Mouse (Mus musculus): ENCODE measurements around the gene Syce3. TPM values are rescaled to one million over a fixed set of nuclear protein-coding genes. Genes with fewer than 3 reads are reported as not detected.

The Syce3 gene
- polyA plus RNA-seq, 1 experiment from 2014 or later = not detected

DNA sequence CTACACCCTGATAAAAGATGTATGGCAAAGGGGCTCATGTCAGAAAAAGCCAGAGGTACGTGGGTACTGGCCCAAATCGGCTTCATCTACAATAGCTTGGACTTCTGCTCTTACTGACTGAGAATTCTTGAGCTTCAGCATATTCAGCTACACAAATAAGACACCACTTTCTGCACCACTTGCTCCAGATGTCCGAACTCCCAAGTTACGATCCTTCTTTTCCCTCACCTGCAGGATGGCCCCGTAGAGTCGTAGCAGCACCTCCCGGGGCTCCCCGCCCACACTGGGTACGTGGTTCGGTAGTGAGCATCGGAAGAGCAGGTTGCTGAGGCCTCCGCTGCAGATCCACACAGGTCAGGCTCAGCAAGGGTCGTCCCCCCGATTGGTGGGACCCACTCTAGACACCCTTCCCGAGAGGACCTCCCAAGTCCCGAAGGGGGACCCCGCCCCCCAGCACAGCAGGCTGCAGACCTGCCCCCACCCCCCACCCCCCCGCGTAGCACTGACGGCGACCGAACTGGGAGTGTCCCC, 18.6 kb upstream of the Syce3 start:
- ATAC-seq (ENCODE audit: insufficient number of reproducible peaks, insufficient read depth, low FRiP score, low read depth) = peak; percentile 56; the same call in 1 of the 2 replicates
- peak overlapping the region; percentile 57 for H3K9ac ChIP-seq (replicated peaks; ENCODE audit: low read depth, low read length)
- H3K9me3 ChIP-seq (ENCODE audit: control insufficient read depth, low read depth, low read length) = no peaks in the 10 kb centered on the region
- H3K36me3 ChIP-seq (ENCODE audit: control insufficient read depth, insufficient read depth, low read length) = peaks cover 15% of the 10 kb centered on the region
- WGBS = 5% methylated on average over 19 of the region's 22 CpGs
- peak overlapping the region; percentile 85 for H3K4me2 ChIP-seq (replicated peaks; ENCODE audit: low read depth, low read length)
- H3K27me3 ChIP-seq (ENCODE audit: control insufficient read depth, insufficient read depth, low read length) = no peaks in the 10 kb centered on the region
- H3K4me1 ChIP-seq (ENCODE audit: control insufficient read depth, insufficient read depth, low read length) = no peaks in the 10 kb centered on the region
- peak overlapping the region; percentile 78 for H3K4me3 ChIP-seq (ENCODE audit: low read depth, low read length)
- peak overlapping the region; percentile 52; the same call in 1 of the 2 replicates for H3K27ac ChIP-seq (ENCODE audit: low read length)

- H3K9me3 ChIP-seq (ENCODE audit: control insufficient read depth, low read depth, low read length) = no peaks in the 10 kb centered on the region
- no peaks in the 10 kb centered on the region for H3K27me3 ChIP-seq (ENCODE audit: control insufficient read depth, insufficient read depth, low read length)
- peaks cover 15% of the 10 kb centered on the region for H3K36me3 ChIP-seq (ENCODE audit: control insufficient read depth, insufficient read depth, low read length)
- no peak overlapping the region for H3K27ac ChIP-seq (ENCODE audit: low read length)
- peak overlapping the region; percentile 85 for H3K4me2 ChIP-seq (replicated peaks; ENCODE audit: low read depth, low read length)
- 83% methylated on average over 19 of the region's 19 CpGs for WGBS
- no peak overlapping the region for H3K9ac ChIP-seq (replicated peaks; ENCODE audit: low read depth, low read length)
- ATAC-seq (ENCODE audit: insufficient number of reproducible peaks, insufficient read depth, low FRiP score, low read depth) = no peak
- no peaks in the 10 kb centered on the region for H3K4me1 ChIP-seq (ENCODE audit: control insufficient read depth, insufficient read depth, low read length)
- peak overlapping the region; percentile 78 for H3K4me3 ChIP-seq (ENCODE audit: low read depth, low read length)
These were observed 18.0 kb upstream of the Syce3 start for GRCm38 (mm10) chr15:89428136-89428790.

GRCm38 (mm10) chr15:89426716-89427115, 16.4 kb upstream of the Syce3 start:
- no peak overlapping the region for H3K4me2 ChIP-seq (replicated peaks; ENCODE audit: low read depth, low read length)
- ATAC-seq (ENCODE audit: insufficient number of reproducible peaks, insufficient read depth, low FRiP score, low read depth) = no peak
- H3K27ac ChIP-seq (ENCODE audit: low read length) = no peak overlapping the region
- H3K4me1 ChIP-seq (ENCODE audit: control insufficient read depth, insufficient read depth, low read length) = no peaks in the 10 kb centered on the region
- peaks cover 15% of the 10 kb centered on the region for H3K36me3 ChIP-seq (ENCODE audit: control insufficient read depth, insufficient read depth, low read length)
- no peaks in the 10 kb centered on the region for H3K27me3 ChIP-seq (ENCODE audit: control insufficient read depth, insufficient read depth, low read length)
- no peak overlapping the region for H3K4me3 ChIP-seq (ENCODE audit: low read depth, low read length)
- H3K9ac ChIP-seq (replicated peaks; ENCODE audit: low read depth, low read length) = no peak overlapping the region
- WGBS = 88% methylated on average over 10 of the region's 10 CpGs
- H3K9me3 ChIP-seq (ENCODE audit: control insufficient read depth, low read depth, low read length) = no peaks in the 10 kb centered on the region

- no peak within 1 kb of the TSS for H3K4me3 ChIP-seq (ENCODE audit: low read depth, low read length)
- no peak within 1 kb of the TSS for H3K9ac ChIP-seq (replicated peaks; ENCODE audit: low read depth, low read length)
- H3K36me3 ChIP-seq (ENCODE audit: control insufficient read depth, insufficient read depth, low read length) = peaks cover 15% of the 10 kb centered on the region
- no peak within 1 kb of the TSS for H3K27ac ChIP-seq (ENCODE audit: low read length)
- no peak for ATAC-seq (ENCODE audit: insufficient number of reproducible peaks, insufficient read depth, low FRiP score, low read depth)
- 35% methylated on average over 6 of the region's 6 CpGs for WGBS
- no peaks in the 10 kb centered on the region for H3K9me3 ChIP-seq (ENCODE audit: control insufficient read depth, low read depth, low read length)
- no peaks in the 10 kb centered on the region for H3K4me1 ChIP-seq (ENCODE audit: control insufficient read depth, insufficient read depth, low read length)
- no peaks in the 10 kb centered on the region for H3K27me3 ChIP-seq (ENCODE audit: control insufficient read depth, insufficient read depth, low read length)
- H3K4me2 ChIP-seq (replicated peaks; ENCODE audit: low read depth, low read length) = no peak within 1 kb of the TSS
These were observed 15.4 kb upstream of the Syce3 start, which contains the start of gene Cpt1b for GRCm38 (mm10) chr15:89425711-89426121. Cpt1b (minus strand) TSS chr15:89425863.

DNA sequence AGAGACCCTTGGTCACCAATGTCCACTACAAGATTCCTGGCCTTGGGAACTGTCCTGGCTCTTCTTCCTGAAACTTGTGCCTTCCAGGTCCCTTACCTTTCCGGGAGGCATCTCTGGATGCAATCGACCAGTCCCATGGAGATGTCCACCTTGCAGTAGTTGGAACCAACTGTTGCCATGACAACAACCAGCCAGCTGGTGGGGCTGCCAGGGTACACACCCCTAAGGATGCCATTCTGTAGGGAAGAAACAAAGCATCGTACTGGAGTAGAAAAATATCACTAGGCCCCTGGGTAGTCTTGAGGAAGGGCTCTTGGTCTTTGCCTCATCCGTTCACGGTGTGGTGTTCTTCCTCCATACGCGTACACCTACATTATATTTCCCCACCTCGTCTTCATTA, 14.3 kb upstream of the Syce3 start:
- WGBS = 84% methylated on average over 8 of the region's 8 CpGs
- Histone ChIP-seq H3K9me3 (ENCODE audit: control insufficient read depth, low read depth, low read length) (no peaks in the 10 kb centered on the region), H3K27me3 (ENCODE audit: control insufficient read depth, insufficient read depth, low read length) (no peaks in the 10 kb centered on the region), H3K27ac (ENCODE audit: low read length) (no peak overlapping the region), H3K4me1 (ENCODE audit: control insufficient read depth, insufficient read depth, low read length) (no peaks in the 10 kb centered on the region), H3K36me3 (ENCODE audit: control insufficient read depth, insufficient read depth, low read length) (peaks cover 15% of the 10 kb centered on the region), H3K9ac (replicated peaks; ENCODE audit: low read depth, low read length) (no peak overlapping the region), H3K4me2 (replicated peaks; ENCODE audit: low read depth, low read length) (no peak overlapping the region), H3K4me3 (ENCODE audit: low read depth, low read length) (no peak overlapping the region)
- ATAC-seq (ENCODE audit: insufficient number of reproducible peaks, insufficient read depth, low FRiP score, low read depth) = no peak

DNA sequence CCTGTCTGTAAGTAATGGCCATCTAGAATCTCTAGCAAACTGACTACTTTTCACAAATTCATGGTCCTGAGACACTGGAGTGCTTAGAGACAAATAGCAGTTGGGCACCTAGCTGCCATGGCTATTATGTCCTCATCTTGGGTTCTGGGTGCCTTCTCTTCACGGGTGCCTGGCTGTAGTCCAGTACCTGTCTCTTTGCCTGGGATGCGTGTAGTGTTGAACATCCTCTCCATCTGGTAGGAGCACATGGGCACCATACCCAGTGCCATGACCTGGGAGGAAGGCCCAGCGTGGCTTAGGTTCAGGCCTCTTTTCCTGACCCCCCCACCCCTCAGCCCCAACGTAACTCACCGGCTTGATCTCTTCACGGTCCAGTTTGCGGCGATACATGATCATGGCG, 11.6 kb upstream of the Syce3 start:
- H3K36me3 ChIP-seq (ENCODE audit: control insufficient read depth, insufficient read depth, low read length) = peaks cover 7% of the 10 kb centered on the region
- H3K4me1 ChIP-seq (ENCODE audit: control insufficient read depth, insufficient read depth, low read length) = no peaks in the 10 kb centered on the region
- no peak overlapping the region for H3K4me3 ChIP-seq (ENCODE audit: low read depth, low read length)
- no peak overlapping the region for H3K27ac ChIP-seq (ENCODE audit: low read length)
- H3K27me3 ChIP-seq (ENCODE audit: control insufficient read depth, insufficient read depth, low read length) = no peaks in the 10 kb centered on the region
- no peaks in the 10 kb centered on the region for H3K9me3 ChIP-seq (ENCODE audit: control insufficient read depth, low read depth, low read length)
- 93% methylated on average over 9 of the region's 9 CpGs for WGBS
- H3K9ac ChIP-seq (replicated peaks; ENCODE audit: low read depth, low read length) = no peak overlapping the region
- ATAC-seq (ENCODE audit: insufficient number of reproducible peaks, insufficient read depth, low FRiP score, low read depth) = no peak
- H3K4me2 ChIP-seq (replicated peaks; ENCODE audit: low read depth, low read length) = no peak overlapping the region

GRCm38 (mm10) chr15:89415282-89415681, 5.0 kb upstream of the Syce3 start:
- no peak overlapping the region for H3K4me2 ChIP-seq (replicated peaks; ENCODE audit: low read depth, low read length)
- no peaks in the 10 kb centered on the region for H3K36me3 ChIP-seq (ENCODE audit: control insufficient read depth, insufficient read depth, low read length)
- H3K4me3 ChIP-seq (ENCODE audit: low read depth, low read length) = no peak overlapping the region
- no peaks in the 10 kb centered on the region for H3K9me3 ChIP-seq (ENCODE audit: control insufficient read depth, low read depth, low read length)
- H3K9ac ChIP-seq (replicated peaks; ENCODE audit: low read depth, low read length) = no peak overlapping the region
- H3K27ac ChIP-seq (ENCODE audit: low read length) = no peak overlapping the region
- WGBS = 83% methylated on average over 8 of the region's 8 CpGs
- no peaks in the 10 kb centered on the region for H3K27me3 ChIP-seq (ENCODE audit: control insufficient read depth, insufficient read depth, low read length)
- no peak for ATAC-seq (ENCODE audit: insufficient number of reproducible peaks, insufficient read depth, low FRiP score, low read depth)
- no peaks in the 10 kb centered on the region for H3K4me1 ChIP-seq (ENCODE audit: control insufficient read depth, insufficient read depth, low read length)

DNA sequence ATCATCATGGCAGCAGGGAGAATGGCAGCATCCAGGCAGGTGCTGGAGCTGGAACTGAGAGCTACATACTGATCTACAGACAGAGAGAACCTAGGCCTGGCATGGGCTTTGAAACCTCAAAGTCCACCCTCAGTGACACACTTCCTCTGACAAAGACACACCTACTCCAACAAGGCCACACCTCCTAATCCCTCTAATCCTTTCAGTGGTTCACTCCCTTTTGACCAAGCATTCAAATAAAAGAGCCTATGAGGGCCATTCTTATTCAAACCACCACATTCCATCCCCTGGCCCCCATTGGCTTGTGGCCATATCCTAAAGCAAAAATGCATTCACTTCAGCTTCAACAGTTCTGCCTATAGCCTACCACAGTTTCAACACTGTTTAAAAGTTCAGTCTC, 3.6 kb downstream of the Syce3 start:
- H3K4me3 ChIP-seq (ENCODE audit: low read depth, low read length) = no peak overlapping the region
- H3K4me1 ChIP-seq (ENCODE audit: control insufficient read depth, insufficient read depth, low read length) = no peaks in the 10 kb centered on the region
- H3K27me3 ChIP-seq (ENCODE audit: control insufficient read depth, insufficient read depth, low read length) = no peaks in the 10 kb centered on the region
- no peak overlapping the region for H3K9ac ChIP-seq (replicated peaks; ENCODE audit: low read depth, low read length)
- H3K27ac ChIP-seq (ENCODE audit: low read length) = no peak overlapping the region
- H3K4me2 ChIP-seq (replicated peaks; ENCODE audit: low read depth, low read length) = no peak overlapping the region
- H3K36me3 ChIP-seq (ENCODE audit: control insufficient read depth, insufficient read depth, low read length) = no peaks in the 10 kb centered on the region
- peaks cover 4% of the 10 kb centered on the region; the same call in 1 of the 2 replicates for H3K9me3 ChIP-seq (ENCODE audit: control insufficient read depth, low read depth, low read length)
- ATAC-seq (ENCODE audit: insufficient number of reproducible peaks, insufficient read depth, low FRiP score, low read depth) = no peak
